Mouse (Mus musculus) intestine, embryonic 16.5 days (tissue): Measurements from ENCODE around the gene Ceacam20. TPM values are rescaled to one million over a fixed set of nuclear protein-coding genes. Genes with fewer than 3 reads are reported as not detected.

ENCODE experiments used
- ATAC-seq: fragments of 200-750 bp; cut with Nextera tagmentation; 2 replicates; pipeline ENCODE4 v1.8.0; 2017; ENCODE audit warnings: moderate TSS enrichment, moderate library complexity
- H3K27ac ChIP-seq: fragments of 300-500 bp; sonication (generic); 2 replicates; pipeline ENCODE4 v1.5.1; 2014; ENCODE audit warnings: mild to moderate bottlenecking, low read length
- H3K27me3 ChIP-seq: fragments of 300-500 bp; sonication (generic); replicated peaks from 2 replicates; pipeline ENCODE4 v1.6.1; 2014; ENCODE audit warnings: low read length, control low read depth, mixed read lengths; ENCODE audit not compliant: control insufficient read depth, insufficient read depth
- H3K36me3 ChIP-seq: fragments of 300-500 bp; sonication (generic); 2 replicates; pipeline ENCODE4 v1.6.1; 2014; ENCODE audit warnings: low read length, control low read depth; ENCODE audit not compliant: control insufficient read depth, insufficient read depth
- H3K4me1 ChIP-seq: fragments of 300-500 bp; sonication (generic); 2 replicates; pipeline ENCODE4 v1.6.1; 2014; ENCODE audit warnings: low read length, control low read depth, mixed read lengths; ENCODE audit not compliant: control insufficient read depth, insufficient read depth
- H3K4me2 ChIP-seq: fragments of 300-500 bp; sonication (generic); 2 replicates; pipeline ENCODE4 v1.6.1; 2014; ENCODE audit warnings: low read depth, low read length, control low read depth
- H3K4me3 ChIP-seq: fragments of 300-500 bp; sonication (generic); 2 replicates; pipeline ENCODE4 v1.5.1; 2014; ENCODE audit warnings: mild to moderate bottlenecking, low read length
- H3K9ac ChIP-seq: fragments of 300-500 bp; sonication (generic); 2 replicates; pipeline ENCODE4 v1.6.1; 2014; ENCODE audit warnings: low read depth, low read length
- H3K9me3 ChIP-seq: fragments of 300-500 bp; sonication (generic); 2 replicates; pipeline ENCODE4 v1.6.1; 2016; ENCODE audit warnings: low read length, control low read depth; ENCODE audit not compliant: control insufficient read depth
- WGBS: fragments of 180-500 bp; shearing (Covaris S2); extraction: QIAGEN DNeasy Blood & Tissue Kit; methylation state at CpG from one replicate; pipeline ENCODE4 v1.1.7; 2014; 5-methylcytosine and 5-hydroxymethylcytosine counted together
- polyA plus RNA-seq: library from polyadenylated mRNA; unstranded; fragments of >200 nt; fragmentation: Nextera tagmentation; extraction: Ambion mirVana; gene quantifications from 2 replicates; pipeline ENCODE4 v1.2.1, GENCODE M21; 2015

Ceacam20 gene
- polyA plus RNA-seq, 1 experiment from 2014 or later, result 3.5 TPM

- no peak for ATAC-seq
- WGBS, result 86% methylated on average over 5 of the region's 5 CpGs
- no peak overlapping the region for H3K4me2 ChIP-seq
Observed at GRCm38 (mm10) chr7:19945201-19945600, 20.0 kb upstream of the Ceacam20 start.

DNA sequence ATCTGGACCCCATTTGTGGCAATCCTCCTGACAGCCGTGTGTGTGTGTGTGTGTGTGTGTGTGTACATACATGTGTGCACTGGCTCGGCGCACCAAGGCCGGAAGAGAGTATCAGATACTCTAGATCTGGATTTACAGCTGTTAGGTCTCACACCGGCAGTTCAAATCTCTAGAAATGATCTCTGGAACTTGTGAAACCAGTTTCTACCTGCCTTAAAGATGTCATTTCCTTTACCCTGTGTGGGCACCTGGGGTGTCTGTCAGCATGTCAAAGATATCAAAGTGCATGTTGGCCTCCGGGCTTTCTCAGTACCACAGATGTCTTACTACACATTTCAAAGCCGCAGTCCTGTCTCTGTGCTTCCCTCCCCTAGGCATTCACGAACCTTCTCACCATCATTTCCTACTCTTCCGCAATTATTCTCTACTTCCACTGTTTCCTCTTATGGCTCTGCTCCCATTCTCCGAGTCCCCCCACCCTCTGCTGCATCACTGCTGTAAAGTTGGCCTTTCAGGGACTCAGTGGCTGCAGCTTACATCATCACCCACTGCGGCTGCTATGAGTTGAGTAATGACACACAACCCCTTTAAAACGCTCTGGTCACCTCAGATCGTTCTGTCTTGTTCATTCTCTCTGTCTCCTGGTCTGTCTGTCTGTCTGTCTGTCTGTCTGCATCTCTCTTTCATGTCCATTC is 19.2 kb upstream of the Ceacam20 start:
- peak; percentile 72 for ATAC-seq
- 67% methylated on average over 13 of the region's 13 CpGs for WGBS
- no peaks in the 10 kb centered on the region for H3K4me1 ChIP-seq
- no peak overlapping the region for H3K9ac ChIP-seq
- H3K4me2 ChIP-seq, result no peak overlapping the region; the same call in 1 of the 2 replicates
- no peaks in the 10 kb centered on the region for H3K27me3 ChIP-seq
- no peaks in the 10 kb centered on the region for H3K9me3 ChIP-seq
- H3K4me3 ChIP-seq, result no peak overlapping the region
- no peaks in the 10 kb centered on the region for H3K36me3 ChIP-seq
- H3K27ac ChIP-seq, result peak overlapping the region; percentile 23

More at GRCm38 (mm10) chr7:19945201-19945600, 20.0 kb upstream of the Ceacam20 start:
- Histone ChIP-seq H3K27me3 (no peaks in the 10 kb centered on the region), H3K9ac (no peak overlapping the region), H3K4me3 (no peak overlapping the region), H3K36me3 (no peaks in the 10 kb centered on the region), H3K9me3 (no peaks in the 10 kb centered on the region), H3K4me1 (peaks cover 6% of the 10 kb centered on the region), H3K27ac (no peak overlapping the region)

GRCm38 (mm10) chr7:19948956-19949355 is 16.3 kb upstream of the Ceacam20 start:
- ATAC-seq, result no peak
- Histone ChIP-seq H3K4me3 (no peak overlapping the region), H3K36me3 (no peaks in the 10 kb centered on the region), H3K9me3 (no peaks in the 10 kb centered on the region), H3K27ac (no peak overlapping the region), H3K4me2 (no peak overlapping the region), H3K9ac (no peak overlapping the region), H3K4me1 (peaks cover 9% of the 10 kb centered on the region), H3K27me3 (no peaks in the 10 kb centered on the region)
- WGBS, result 81% methylated on average over 12 of the region's 12 CpGs

DNA sequence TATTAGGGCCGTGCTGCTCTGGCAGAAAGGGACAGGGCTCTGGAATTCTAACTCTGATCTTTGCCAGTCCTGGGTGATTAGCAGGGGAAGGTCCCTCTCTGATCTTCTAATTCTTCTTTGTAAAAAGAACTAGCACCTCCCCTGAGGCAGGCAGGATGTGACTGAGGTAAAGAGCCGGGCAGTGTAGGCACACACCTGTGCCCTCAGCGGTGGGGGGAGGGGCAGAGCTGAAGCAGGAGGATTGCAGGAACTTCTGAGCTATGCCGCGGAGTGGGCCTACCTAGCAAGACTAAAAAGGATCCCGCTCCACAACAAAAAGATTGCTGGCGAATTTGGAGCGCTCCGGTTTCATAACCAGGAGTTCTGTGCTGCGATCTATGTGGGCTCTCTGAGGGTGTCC is 15.2 kb upstream of the Ceacam20 start:
- no peak for ATAC-seq
- Histone ChIP-seq H3K4me1 (peaks cover 9% of the 10 kb centered on the region), H3K9ac (0 out of 2 replicates have a peak overlapping the region, but pooled peaks have one; percentile 36), H3K27ac (peak overlapping the region; percentile 7; the same call in 1 of the 2 replicates), H3K9me3 (no peaks in the 10 kb centered on the region), H3K27me3 (no peaks in the 10 kb centered on the region), H3K36me3 (no peaks in the 10 kb centered on the region), H3K4me2 (peak overlapping the region; percentile 31; the same call in 1 of the 2 replicates), H3K4me3 (peak overlapping the region; percentile 7)
- 54% methylated on average over 10 of the region's 10 CpGs for whole genome bisulfite sequencing

GRCm38 (mm10) chr7:19950589-19950988 is 14.6 kb upstream of the Ceacam20 start, which contains the start of gene Igsf23:
Gene Igsf23, minus strand, starts transcription at chr7:19950756.
- ATAC-seq, result peak; percentile 73
- Histone ChIP-seq H3K9ac (peak within 1 kb of the TSS; percentile 36; the same call in 1 of the 2 replicates), H3K4me2 (peak within 1 kb of the TSS; percentile 31), H3K36me3 (no peaks in the 10 kb centered on the region), H3K4me3 (peak within 1 kb of the TSS; percentile 7), H3K4me1 (peaks cover 9% of the 10 kb centered on the region), H3K27me3 (no peaks in the 10 kb centered on the region), H3K9me3 (no peaks in the 10 kb centered on the region), H3K27ac (peak within 1 kb of the TSS; percentile 7; the same call in 1 of the 2 replicates)
- WGBS, result 33% methylated on average over 9 of the region's 9 CpGs

DNA sequence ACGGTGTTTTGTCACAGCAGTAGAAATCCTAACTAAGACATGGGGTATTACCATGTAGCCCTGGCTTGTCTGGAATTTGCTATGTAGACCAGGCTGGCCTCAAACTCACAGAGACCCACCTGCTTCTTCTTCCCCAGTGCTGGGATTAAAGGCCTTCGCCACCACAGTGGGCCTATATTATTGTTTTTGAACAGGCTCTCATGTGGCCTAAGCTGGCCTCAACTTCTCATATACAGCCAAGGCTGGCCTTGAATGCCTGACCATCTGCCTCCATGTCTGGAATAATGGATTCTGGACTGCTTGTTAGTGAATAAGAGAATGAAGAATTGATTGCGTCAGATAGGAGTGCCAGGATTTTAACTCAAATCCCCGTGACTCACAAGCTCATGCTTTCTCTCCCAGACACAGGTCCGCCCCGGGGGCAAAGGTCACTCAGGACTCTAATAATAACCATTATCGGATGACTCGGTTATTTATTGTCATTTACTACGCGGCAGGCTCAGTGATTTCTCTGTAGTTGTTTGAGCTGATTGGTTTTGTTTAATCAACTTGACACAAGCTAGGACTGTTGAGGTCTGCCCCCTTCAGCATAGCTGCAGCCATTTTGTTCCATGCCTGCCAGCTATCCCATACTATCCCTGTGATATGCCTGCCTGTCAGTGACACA is 12.8 kb upstream of the Ceacam20 start:
- Histone ChIP-seq H3K4me3 (no peak overlapping the region), H3K9ac (no peak overlapping the region), H3K4me2 (no peak overlapping the region), H3K27ac (peak overlapping the region; percentile 36), H3K36me3 (no peaks in the 10 kb centered on the region), H3K9me3 (no peaks in the 10 kb centered on the region), H3K4me1 (peaks cover 9% of the 10 kb centered on the region), H3K27me3 (no peaks in the 10 kb centered on the region)
- ATAC-seq, result peak; percentile 79
- WGBS, result 48% methylated on average over 10 of the region's 10 CpGs

GRCm38 (mm10) chr7:19953054-19953453 is 12.2 kb upstream of the Ceacam20 start:
- Histone ChIP-seq H3K36me3 (no peaks in the 10 kb centered on the region), H3K27ac (peak overlapping the region; percentile 36), H3K4me1 (peaks cover 9% of the 10 kb centered on the region), H3K9me3 (no peaks in the 10 kb centered on the region), H3K4me3 (no peak overlapping the region), H3K4me2 (no peak overlapping the region), H3K9ac (no peak overlapping the region), H3K27me3 (no peaks in the 10 kb centered on the region)
- 40% methylated on average over 9 of the region's 9 CpGs for WGBS
- ATAC-seq, result no peak

- Histone ChIP-seq H3K27ac (no peak overlapping the region), H3K9me3 (no peaks in the 10 kb centered on the region), H3K27me3 (no peaks in the 10 kb centered on the region), H3K4me3 (no peak overlapping the region), H3K36me3 (no peaks in the 10 kb centered on the region), H3K4me1 (peaks cover 9% of the 10 kb centered on the region), H3K4me2 (no peak overlapping the region), H3K9ac (no peak overlapping the region)
- 76% methylated on average over 4 of the region's 4 CpGs for WGBS
- ATAC-seq, result no peak
Observed at GRCm38 (mm10) chr7:19955861-19956260, 9.4 kb upstream of the Ceacam20 start.

GRCm38 (mm10) chr7:19956341-19956781 is 8.9 kb upstream of the Ceacam20 start:
- WGBS, result 3% methylated on average over 7 of the region's 7 CpGs
- no peak overlapping the region for H3K9ac ChIP-seq
- ATAC-seq, result 0 out of 2 replicates have a peak, but pooled peaks have one; percentile 10
- H3K27me3 ChIP-seq, result no peaks in the 10 kb centered on the region
- no peaks in the 10 kb centered on the region for H3K9me3 ChIP-seq
- no peak overlapping the region for H3K27ac ChIP-seq
- no peak overlapping the region for H3K4me2 ChIP-seq
- H3K36me3 ChIP-seq, result no peaks in the 10 kb centered on the region
- H3K4me3 ChIP-seq, result no peak overlapping the region
- peaks cover 9% of the 10 kb centered on the region for H3K4me1 ChIP-seq
